Mouse (Mus musculus): Measurements from ENCODE around the gene Zbtb9.

- TF ChIP-seq CTCF (IDR thresholded peaks at IDR 0.05; ENCODE audit: low read depth) (peak; percentile 94), EP300 (IDR thresholded peaks at IDR 0.05; ENCODE audit: low read depth) (no peak)
Observed at GRCm38 (mm10) chr17:27028284-27028795, 55.4 kb downstream of the Zbtb9 start.

All from liver, embryonic 14.5 days (tissue).